Mouse (Mus musculus) midbrain, embryonic 16.5 days (tissue): ENCODE measurements around the gene Nkx2-3. TPM values are rescaled to one million over a fixed set of nuclear protein-coding genes. Genes with fewer than 3 reads are reported as not detected.

Source experiments
- ATAC-seq: fragments of 200-750 bp; cut with Nextera tagmentation; 2 replicates; pipeline ENCODE4 v1.8.0; 2017; ENCODE audit warnings: moderate TSS enrichment
- H3K27ac ChIP-seq: fragments of 300-500 bp; sonication (generic); 2 replicates; pipeline ENCODE4 v1.5.1; 2014; ENCODE audit warnings: mild to moderate bottlenecking, low read length, mixed read lengths
- H3K27me3 ChIP-seq: fragments of 300-500 bp; sonication (generic); 2 replicates; pipeline ENCODE4 v1.6.1; 2014; ENCODE audit warnings: low read depth, low read length, mixed read lengths; ENCODE audit not compliant: control insufficient read depth, insufficient read depth
- H3K36me3 ChIP-seq: fragments of 300-500 bp; sonication (generic); 2 replicates; pipeline ENCODE4 v1.6.1; 2014; ENCODE audit warnings: mild to moderate bottlenecking, low read length, moderate library complexity, mixed read lengths; ENCODE audit not compliant: control insufficient read depth, insufficient read depth
- H3K4me1 ChIP-seq: fragments of 300-500 bp; sonication (generic); 2 replicates; pipeline ENCODE4 v1.6.1; 2014; ENCODE audit warnings: mild to moderate bottlenecking, low read length, mixed read lengths; ENCODE audit not compliant: control insufficient read depth, insufficient read depth
- H3K4me2 ChIP-seq: fragments of 300-500 bp; sonication (generic); 2 replicates; pipeline ENCODE4 v1.6.1; 2014; ENCODE audit warnings: mild to moderate bottlenecking, low read length, mixed read lengths
- H3K4me3 ChIP-seq: fragments of 300-500 bp; sonication (generic); 2 replicates; pipeline ENCODE4 v1.5.1; 2014; ENCODE audit warnings: low read depth, mild to moderate bottlenecking, low read length, moderate library complexity, mixed read lengths
- H3K9ac ChIP-seq: fragments of 300-500 bp; sonication (generic); 2 replicates; pipeline ENCODE4 v1.6.1; 2014; ENCODE audit warnings: low read depth, low read length, mixed read lengths
- H3K9me3 ChIP-seq: fragments of 300-500 bp; sonication (generic); replicated peaks from 2 replicates; pipeline ENCODE4 v1.6.1; 2014; ENCODE audit warnings: mild to moderate bottlenecking, low read length, mixed read lengths; ENCODE audit not compliant: control insufficient read depth, poor library complexity, severe bottlenecking
- WGBS: fragments of 180-500 bp; shearing (Covaris S2); extraction: QIAGEN DNeasy Blood & Tissue Kit; methylation state at CpG from one replicate; pipeline ENCODE4 v1.1.7; 2014; 5-methylcytosine and 5-hydroxymethylcytosine counted together
- polyA plus RNA-seq: library from polyadenylated mRNA; unstranded; fragments of >200 nt; fragmentation: Nextera tagmentation; extraction: Ambion mirVana; gene quantifications from 2 replicates; pipeline ENCODE4 v1.2.1, GENCODE M21; 2015

Nkx2-3 gene
- polyA plus RNA-seq, 1 experiment from 2014 or later = 0.55 TPM

GRCm38 (mm10) chr19:43601996-43602590, 10.0 kb upstream of the Nkx2-3 start:
- no peak for ATAC-seq
- no peak overlapping the region for H3K4me3 ChIP-seq
- no peaks in the 10 kb centered on the region for H3K4me1 ChIP-seq
- H3K27ac ChIP-seq = no peak overlapping the region
- no peak overlapping the region for H3K4me2 ChIP-seq
- H3K27me3 ChIP-seq = peaks cover 91% of the 10 kb centered on the region
- H3K9ac ChIP-seq = no peak overlapping the region
- no peaks in the 10 kb centered on the region for H3K36me3 ChIP-seq
- WGBS = 2% methylated on average over 12 of the region's 12 CpGs
- no peaks in the 10 kb centered on the region for H3K9me3 ChIP-seq

- Histone ChIP-seq H3K9me3 (no peaks in the 10 kb centered on the region), H3K27ac (no peak overlapping the region), H3K4me1 (no peaks in the 10 kb centered on the region), H3K36me3 (no peaks in the 10 kb centered on the region), H3K4me2 (no peak overlapping the region), H3K27me3 (peaks cover 83% of the 10 kb centered on the region), H3K4me3 (no peak overlapping the region), H3K9ac (no peak overlapping the region)
- WGBS = 3% methylated on average over 5 of the region's 5 CpGs
- ATAC-seq = no peak
Observed at GRCm38 (mm10) chr19:43603521-43603920, 8.6 kb upstream of the Nkx2-3 start.

- Histone ChIP-seq H3K4me3 (no peak overlapping the region), H3K4me1 (no peaks in the 10 kb centered on the region), H3K27ac (no peak overlapping the region), H3K4me2 (no peak overlapping the region), H3K9ac (no peak overlapping the region), H3K36me3 (no peaks in the 10 kb centered on the region), H3K27me3 (peaks cover 75% of the 10 kb centered on the region), H3K9me3 (no peaks in the 10 kb centered on the region)
- WGBS = 4% methylated on average over 7 of the region's 7 CpGs
- no peak for ATAC-seq
Observed at GRCm38 (mm10) chr19:43604492-43605120, 7.5 kb upstream of the Nkx2-3 start.

GRCm38 (mm10) chr19:43605666-43606551, 6.2 kb upstream of the Nkx2-3 start:
- WGBS = 1% methylated on average over 17 of the region's 17 CpGs
- Histone ChIP-seq H3K4me1 (no peaks in the 10 kb centered on the region), H3K36me3 (no peaks in the 10 kb centered on the region), H3K4me3 (no peak overlapping the region), H3K9me3 (no peaks in the 10 kb centered on the region), H3K27ac (no peak overlapping the region), H3K4me2 (no peak overlapping the region), H3K9ac (no peak overlapping the region), H3K27me3 (peaks cover 71% of the 10 kb centered on the region)
- ATAC-seq = no peak

GRCm38 (mm10) chr19:43606552-43607530, 5.3 kb upstream of the Nkx2-3 start:
- H3K4me2 ChIP-seq = no peak overlapping the region
- WGBS = under 1% methylated on average over 39 of the region's 40 CpGs
- H3K27me3 ChIP-seq = peaks cover 74% of the 10 kb centered on the region
- no peak overlapping the region for H3K27ac ChIP-seq
- no peaks in the 10 kb centered on the region for H3K36me3 ChIP-seq
- no peak overlapping the region for H3K9ac ChIP-seq
- H3K4me1 ChIP-seq = no peaks in the 10 kb centered on the region
- no peaks in the 10 kb centered on the region for H3K9me3 ChIP-seq
- no peak overlapping the region for H3K4me3 ChIP-seq
- ATAC-seq = no peak

GRCm38 (mm10) chr19:43607842-43608680, 4.1 kb upstream of the Nkx2-3 start:
- no peak for ATAC-seq
- Histone ChIP-seq H3K9me3 (no peaks in the 10 kb centered on the region), H3K4me3 (no peak overlapping the region), H3K9ac (no peak overlapping the region), H3K4me1 (no peaks in the 10 kb centered on the region), H3K36me3 (no peaks in the 10 kb centered on the region), H3K4me2 (no peak overlapping the region), H3K27me3 (peaks cover 65% of the 10 kb centered on the region), H3K27ac (no peak overlapping the region)
- WGBS = 2% methylated on average over 11 of the region's 11 CpGs

GRCm38 (mm10) chr19:43608711-43609457, 3.2 kb upstream of the Nkx2-3 start:
- ATAC-seq = no peak

More at GRCm38 (mm10) chr19:43608711-43609457, 3.2 kb upstream of the Nkx2-3 start:
- Histone ChIP-seq H3K4me2 (no peak overlapping the region), H3K27ac (no peak overlapping the region), H3K9me3 (no peaks in the 10 kb centered on the region), H3K9ac (no peak overlapping the region), H3K4me1 (no peaks in the 10 kb centered on the region), H3K4me3 (no peak overlapping the region), H3K36me3 (no peaks in the 10 kb centered on the region), H3K27me3 (peaks cover 57% of the 10 kb centered on the region)
- 9% methylated on average over 8 of the region's 8 CpGs for WGBS
